Mouse (Mus musculus) lung, embryonic 16.5 days (tissue): ENCODE results near the gene Gpr4. TPM values are rescaled to one million over a fixed set of nuclear protein-coding genes. Genes with fewer than 3 reads are reported as not detected.

ENCODE experiments used
- ATAC-seq: fragments of 200-750 bp; cut with Nextera tagmentation; 2 replicates; pipeline ENCODE4 v1.8.0; 2017; ENCODE audit warnings: low read depth, mild to moderate bottlenecking, moderate library complexity
- H3K27ac ChIP-seq: fragments of 300-500 bp; sonication (generic); 2 replicates; pipeline ENCODE4 v1.5.1; 2014; ENCODE audit warnings: mild to moderate bottlenecking, control low read depth, low read length
- H3K27me3 ChIP-seq: fragments of 300-500 bp; sonication (generic); 2 replicates; pipeline ENCODE4 v1.6.1; 2014; ENCODE audit warnings: low read depth, low read length, mixed read lengths; ENCODE audit not compliant: control insufficient read depth, insufficient read depth
- H3K36me3 ChIP-seq: fragments of 300-500 bp; sonication (generic); 2 replicates; pipeline ENCODE4 v1.6.1; 2014; ENCODE audit warnings: low read length; ENCODE audit not compliant: control insufficient read depth, insufficient read depth
- H3K4me1 ChIP-seq: fragments of 300-500 bp; sonication (generic); replicated peaks from 2 replicates; pipeline ENCODE4 v1.6.1; 2014; ENCODE audit warnings: low read length, mixed read lengths; ENCODE audit not compliant: control insufficient read depth, insufficient read depth
- H3K4me2 ChIP-seq: fragments of 300-500 bp; sonication (generic); 2 replicates; pipeline ENCODE4 v1.6.1; 2014; ENCODE audit warnings: low read depth, low read length, control low read depth
- H3K4me3 ChIP-seq: fragments of 300-500 bp; sonication (generic); 2 replicates; pipeline ENCODE4 v1.5.1; 2014; ENCODE audit warnings: mild to moderate bottlenecking, low read length, control low read depth
- H3K9ac ChIP-seq: fragments of 300-500 bp; sonication (generic); 2 replicates; pipeline ENCODE4 v1.6.1; 2014; ENCODE audit warnings: low read length, control low read depth
- H3K9me3 ChIP-seq: fragments of 300-500 bp; sonication (generic); 2 replicates; pipeline ENCODE4 v1.6.1; 2016; ENCODE audit warnings: low read length; ENCODE audit not compliant: control insufficient read depth
- WGBS: fragments of 180-500 bp; shearing (Covaris S2); extraction: QIAGEN DNeasy Blood & Tissue Kit; methylation state at CpG from one replicate; pipeline ENCODE4 v1.1.7; 2014; 5-methylcytosine and 5-hydroxymethylcytosine counted together
- polyA plus RNA-seq: library from polyadenylated mRNA; unstranded; fragments of >200 nt; fragmentation: Nextera tagmentation; extraction: Ambion mirVana; gene quantifications from 2 replicates; pipeline ENCODE4 v1.2.1, GENCODE M21; 2015

Gene Gpr4
- polyA plus RNA-seq, 1 experiment from 2014 or later, result 2.6 TPM

GRCm38 (mm10) chr7:19256567-19256966 lies 44.2 kb downstream of the Gpr4 start:
- Histone ChIP-seq H3K27ac (no peak overlapping the region), H3K4me2 (no peak overlapping the region), H3K27me3 (no peaks in the 10 kb centered on the region), H3K9me3 (no peaks in the 10 kb centered on the region), H3K9ac (no peak overlapping the region), H3K4me1 (no peaks in the 10 kb centered on the region; the same call in 1 of the 2 replicates), H3K36me3 (peaks cover 45% of the 10 kb centered on the region), H3K4me3 (no peak overlapping the region)
- WGBS, result 69% methylated on average over 7 of the region's 7 CpGs
- no peak for ATAC-seq

- Histone ChIP-seq H3K4me1 (no peaks in the 10 kb centered on the region; the same call in 1 of the 2 replicates), H3K9me3 (no peaks in the 10 kb centered on the region), H3K27me3 (no peaks in the 10 kb centered on the region), H3K4me3 (no peak overlapping the region), H3K36me3 (peaks cover 52% of the 10 kb centered on the region), H3K27ac (peak overlapping the region; percentile 34; the same call in 1 of the 2 replicates), H3K4me2 (no peak overlapping the region), H3K9ac (no peak overlapping the region)
- peak; percentile 86 for ATAC-seq
- WGBS, result 36% methylated on average over 11 of the region's 11 CpGs
Measured at GRCm38 (mm10) chr7:19257390-19258022, 45.2 kb downstream of the Gpr4 start.

DNA sequence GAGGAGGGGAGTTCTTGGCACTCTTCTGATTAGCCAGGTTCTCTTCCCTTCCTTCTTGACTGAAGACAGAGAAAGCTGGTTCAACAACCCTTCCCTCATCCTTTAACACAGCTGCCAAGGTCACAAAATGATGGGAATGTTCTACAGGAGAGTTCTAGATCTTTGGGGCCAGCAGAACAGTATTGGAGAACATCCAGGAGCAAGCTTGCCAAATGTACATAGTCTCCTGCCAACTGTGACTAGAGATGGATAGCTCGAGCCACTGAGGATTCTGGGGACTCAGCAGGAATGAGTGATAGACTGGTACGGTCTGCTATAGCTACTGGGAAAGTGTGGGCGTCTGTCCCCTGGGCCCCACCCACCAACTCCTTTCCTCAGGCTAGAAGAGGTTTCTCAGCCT lies 46.0 kb downstream of the Gpr4 start:
- Histone ChIP-seq H3K27me3 (no peaks in the 10 kb centered on the region), H3K4me3 (no peak overlapping the region), H3K36me3 (peaks cover 56% of the 10 kb centered on the region), H3K9me3 (no peaks in the 10 kb centered on the region), H3K9ac (no peak overlapping the region), H3K4me2 (no peak overlapping the region), H3K27ac (no peak overlapping the region), H3K4me1 (no peaks in the 10 kb centered on the region; the same call in 1 of the 2 replicates)
- no peak for ATAC-seq
- 61% methylated on average over 3 of the region's 3 CpGs for WGBS

GRCm38 (mm10) chr7:19265147-19265546 lies 52.8 kb downstream of the Gpr4 start:
- no peaks in the 10 kb centered on the region for H3K9me3 ChIP-seq
- peaks cover 42% of the 10 kb centered on the region for H3K36me3 ChIP-seq
- H3K4me1 ChIP-seq, result peaks cover 35% of the 10 kb centered on the region
- no peak overlapping the region for H3K27ac ChIP-seq
- H3K27me3 ChIP-seq, result no peaks in the 10 kb centered on the region
- no peak overlapping the region for H3K4me3 ChIP-seq
- WGBS, result 74% methylated on average over 7 of the region's 7 CpGs
- H3K4me2 ChIP-seq, result no peak overlapping the region
- ATAC-seq, result no peak
- no peak overlapping the region for H3K9ac ChIP-seq

- peaks cover 35% of the 10 kb centered on the region for H3K4me1 ChIP-seq
- WGBS, result 66% methylated on average over 10 of the region's 10 CpGs
- H3K4me3 ChIP-seq, result no peak overlapping the region
- H3K9ac ChIP-seq, result 0 out of 2 replicates have a peak overlapping the region, but pooled peaks have one; percentile 3
- no peak overlapping the region; the same call in 1 of the 2 replicates for H3K27ac ChIP-seq
- no peaks in the 10 kb centered on the region for H3K27me3 ChIP-seq
- no peaks in the 10 kb centered on the region for H3K9me3 ChIP-seq
- peaks cover 31% of the 10 kb centered on the region for H3K36me3 ChIP-seq
- H3K4me2 ChIP-seq, result 0 out of 2 replicates have a peak overlapping the region, but pooled peaks have one; percentile 6
- ATAC-seq, result no peak
Measured at GRCm38 (mm10) chr7:19265928-19266822, 53.8 kb downstream of the Gpr4 start.

- 44% methylated on average over 10 of the region's 10 CpGs for WGBS
- H3K27me3 ChIP-seq, result no peaks in the 10 kb centered on the region
- peak overlapping the region; percentile 3; the same call in 1 of the 2 replicates for H3K9ac ChIP-seq
- H3K27ac ChIP-seq, result peak overlapping the region; percentile 15
- H3K4me2 ChIP-seq, result no peak overlapping the region
- H3K36me3 ChIP-seq, result peaks cover 25% of the 10 kb centered on the region
- H3K4me1 ChIP-seq, result peaks cover 35% of the 10 kb centered on the region
- no peak for ATAC-seq
- no peak overlapping the region for H3K4me3 ChIP-seq
- no peaks in the 10 kb centered on the region for H3K9me3 ChIP-seq
Measured at GRCm38 (mm10) chr7:19267051-19267450, 54.7 kb downstream of the Gpr4 start.

- no peaks in the 10 kb centered on the region for H3K27me3 ChIP-seq
- H3K36me3 ChIP-seq, result peaks cover 11% of the 10 kb centered on the region
- ATAC-seq, result peak; percentile 35
- WGBS, result 13% methylated on average over 10 of the region's 10 CpGs
- peaks cover 39% of the 10 kb centered on the region for H3K4me1 ChIP-seq
- H3K9ac ChIP-seq, result peak overlapping the region; percentile 79
- H3K9me3 ChIP-seq, result no peaks in the 10 kb centered on the region
- H3K4me2 ChIP-seq, result peak overlapping the region; percentile 90
- peak overlapping the region; percentile 72 for H3K4me3 ChIP-seq
- peak overlapping the region; percentile 98 for H3K27ac ChIP-seq
Measured at GRCm38 (mm10) chr7:19268993-19269681, 56.8 kb downstream of the Gpr4 start.

- peak; percentile 81 for ATAC-seq
- peak overlapping the region; percentile 72 for H3K4me3 ChIP-seq
- peak overlapping the region; percentile 79 for H3K9ac ChIP-seq
- no peaks in the 10 kb centered on the region for H3K27me3 ChIP-seq
- H3K9me3 ChIP-seq, result no peaks in the 10 kb centered on the region
- H3K36me3 ChIP-seq, result peaks cover 3% of the 10 kb centered on the region
- 1% methylated on average over 19 of the region's 19 CpGs for WGBS
- H3K27ac ChIP-seq, result peak overlapping the region; percentile 98
- H3K4me1 ChIP-seq, result peaks cover 39% of the 10 kb centered on the region
- H3K4me2 ChIP-seq, result peak overlapping the region; percentile 90
Measured at GRCm38 (mm10) chr7:19269721-19270441, 57.5 kb downstream of the Gpr4 start.
